Mouse (Mus musculus): ENCODE measurements around the gene Pi4ka.

DNA sequence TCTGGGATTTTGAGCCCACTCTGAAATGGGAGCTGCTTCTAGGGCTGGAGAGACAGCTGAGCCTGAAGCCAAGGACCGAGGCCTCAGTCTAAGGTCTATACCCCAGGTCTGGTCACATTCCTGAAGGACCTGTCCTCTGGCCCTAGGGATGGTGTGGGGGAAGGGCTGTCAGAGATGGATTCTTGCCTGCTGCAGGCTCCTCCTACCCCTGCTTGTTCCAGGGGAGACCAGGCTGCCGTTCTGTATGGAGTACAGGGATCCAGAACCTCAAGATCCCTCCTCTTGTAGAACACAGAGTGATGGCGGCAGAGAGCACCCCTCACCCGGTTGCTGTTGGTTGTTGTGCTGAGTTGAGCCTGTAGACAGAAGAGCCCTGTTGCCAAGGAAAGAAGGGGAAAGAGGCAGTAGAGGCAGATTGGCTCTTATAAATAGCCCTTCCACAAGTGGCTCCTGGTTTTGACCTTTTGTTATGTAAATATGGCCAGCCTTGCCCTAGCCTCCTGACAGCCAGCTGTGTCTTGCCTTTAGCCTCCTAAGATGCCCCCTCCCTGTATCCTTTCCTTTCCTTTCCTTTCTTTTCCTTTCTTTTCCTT lies 152.0 kb downstream of the Pi4ka start:
- no peak for TF ChIP-seq GATA1 (IDR thresholded peaks at IDR 0.05; ENCODE audit: borderline replicate concordance, low read length)
- TF ChIP-seq FLI1 (IDR thresholded peaks at IDR 0.05; ENCODE audit: low read length): no peak
